Mouse (Mus musculus) heart, embryonic 16.5 days (tissue): ENCODE measurements around the gene Fam83d. TPM values are rescaled to one million over a fixed set of nuclear protein-coding genes. Genes with fewer than 3 reads are reported as not detected.

Source experiments
- ATAC-seq: fragments of 200-750 bp; cut with Nextera tagmentation; replicated peaks from 2 replicates; pipeline ENCODE4 v1.8.0; 2017; ENCODE audit warnings: moderate number of reproducible peaks; ENCODE audit not compliant: insufficient read depth, low FRiP score; ENCODE audit errors: extremely low read depth
- H3K27ac ChIP-seq: fragments of 300-500 bp; sonication (generic); 2 replicates; pipeline ENCODE4 v1.5.1; 2014; ENCODE audit warnings: mild to moderate bottlenecking, low read length, control low read depth, moderate library complexity
- H3K27me3 ChIP-seq: fragments of 300-500 bp; sonication (generic); 2 replicates; pipeline ENCODE4 v1.6.1; 2014; ENCODE audit warnings: low read length, mixed read lengths; ENCODE audit not compliant: control insufficient read depth, insufficient read depth
- H3K36me3 ChIP-seq: fragments of 300-500 bp; sonication (generic); 2 replicates; pipeline ENCODE4 v1.6.1; 2014; ENCODE audit not compliant: control insufficient read depth, insufficient read depth
- H3K4me1 ChIP-seq: fragments of 300-500 bp; sonication (generic); 2 replicates; pipeline ENCODE4 v1.6.1; 2014; ENCODE audit warnings: low read length, mixed read lengths; ENCODE audit not compliant: control insufficient read depth, insufficient read depth
- H3K4me2 ChIP-seq: fragments of 300-500 bp; sonication (generic); 2 replicates; pipeline ENCODE4 v1.6.1; 2014; ENCODE audit warnings: low read depth, mild to moderate bottlenecking, control low read depth, low read length
- H3K4me3 ChIP-seq: fragments of 300-500 bp; sonication (generic); 2 replicates; pipeline ENCODE4 v1.5.1; 2014; ENCODE audit warnings: mild to moderate bottlenecking, control low read depth, low read length
- H3K9ac ChIP-seq: fragments of 300-500 bp; sonication (generic); 2 replicates; pipeline ENCODE4 v1.6.1; 2014; ENCODE audit warnings: low read length, control low read depth
- H3K9me3 ChIP-seq: fragments of 300-500 bp; sonication (generic); replicated peaks from 2 replicates; pipeline ENCODE4 v1.6.1; 2016; ENCODE audit warnings: low read length; ENCODE audit not compliant: control insufficient read depth
- WGBS: fragments of 180-500 bp; shearing (Covaris S2); extraction: QIAGEN DNeasy Blood & Tissue Kit; methylation state at CpG from one replicate; pipeline ENCODE4 v1.1.7; 2014; 5-methylcytosine and 5-hydroxymethylcytosine counted together
- microRNA-seq: library from miRNA; unstranded; fragments of <30 nt; microRNA quantifications from one replicate; pipeline ENCODE4, GENCODE M21; 2017
- polyA plus RNA-seq: library from polyadenylated mRNA; unstranded; fragments of >200 nt; fragmentation: Nextera tagmentation; extraction: Ambion mirVana; gene quantifications from 2 replicates; pipeline ENCODE4 v1.2.1, GENCODE M21; 2015

Fam83d gene
- polyA plus RNA-seq, 1 experiment from 2014 or later: 58.2 TPM

GRCm38 (mm10) chr2:158816239-158816638 lies 48.3 kb downstream of the Fam83d start:
- WGBS: 89% methylated on average over 4 of the region's 4 CpGs
- H3K4me1 ChIP-seq: no peaks in the 10 kb centered on the region
- peaks cover 48% of the 10 kb centered on the region for H3K36me3 ChIP-seq
- H3K9ac ChIP-seq: no peak overlapping the region
- H3K4me3 ChIP-seq: no peak overlapping the region
- H3K9me3 ChIP-seq: no peaks in the 10 kb centered on the region
- H3K27ac ChIP-seq: no peak overlapping the region
- H3K4me2 ChIP-seq: no peak overlapping the region
- H3K27me3 ChIP-seq: no peaks in the 10 kb centered on the region
- ATAC-seq: no peak

DNA sequence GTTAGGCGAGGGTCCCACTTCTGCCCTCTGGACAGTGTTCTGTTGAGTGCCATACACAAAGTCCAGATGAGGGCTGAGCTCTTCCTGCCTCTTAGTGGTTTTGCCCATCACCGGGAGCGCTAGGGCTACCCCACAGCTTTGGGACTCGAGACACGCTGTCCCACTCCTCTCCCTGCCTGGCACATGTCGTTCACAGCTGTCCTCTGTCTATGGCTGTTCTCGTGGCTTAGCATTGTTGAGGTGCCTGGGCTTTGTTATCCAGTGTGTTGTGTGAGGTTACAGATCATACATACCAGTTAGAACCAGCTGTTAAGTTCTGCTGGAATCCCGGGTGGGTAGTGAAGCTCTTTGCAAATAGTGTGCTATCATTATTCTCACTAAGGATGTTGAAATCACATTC lies 49.8 kb downstream of the Fam83d start:
- H3K4me1 ChIP-seq: no peaks in the 10 kb centered on the region
- H3K27ac ChIP-seq: no peak overlapping the region
- ATAC-seq: no peak
- H3K36me3 ChIP-seq: peaks cover 50% of the 10 kb centered on the region
- no peaks in the 10 kb centered on the region for H3K9me3 ChIP-seq
- no peak overlapping the region for H3K9ac ChIP-seq
- H3K27me3 ChIP-seq: no peaks in the 10 kb centered on the region
- H3K4me2 ChIP-seq: no peak overlapping the region
- H3K4me3 ChIP-seq: no peak overlapping the region
- 75% methylated on average over 8 of the region's 8 CpGs for WGBS

DNA sequence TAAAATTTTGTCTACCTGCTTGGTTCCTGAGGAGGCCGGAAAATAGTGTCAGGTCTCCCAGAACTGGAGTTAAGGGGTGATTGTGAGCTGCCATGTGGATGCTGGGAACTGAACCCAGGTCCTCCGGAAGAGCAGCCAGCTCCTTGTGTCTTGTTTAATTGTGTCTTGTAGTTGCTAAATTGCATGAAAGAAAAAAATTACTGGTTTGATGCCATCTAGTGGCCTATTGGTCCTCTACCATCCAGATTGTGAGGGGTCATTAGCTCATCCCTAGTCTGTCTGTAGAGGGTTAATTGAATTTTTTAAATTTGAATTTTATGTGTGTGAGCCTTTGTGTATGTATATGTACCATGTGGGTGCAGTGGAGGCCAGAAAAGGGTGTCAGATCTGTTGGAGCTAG lies 60.2 kb downstream of the Fam83d start:
- Histone ChIP-seq H3K27me3 (no peaks in the 10 kb centered on the region), H3K4me1 (peaks cover 5% of the 10 kb centered on the region; the same call in 1 of the 2 replicates), H3K9me3 (no peaks in the 10 kb centered on the region), H3K4me3 (no peak overlapping the region), H3K36me3 (peaks cover 52% of the 10 kb centered on the region), H3K27ac (no peak overlapping the region), H3K4me2 (no peak overlapping the region), H3K9ac (no peak overlapping the region)
- ATAC-seq: no peak
- 87% methylated on average over 2 of the region's 2 CpGs for WGBS

GRCm38 (mm10) chr2:158829746-158830145 lies 61.9 kb downstream of the Fam83d start:
- H3K36me3 ChIP-seq: peaks cover 55% of the 10 kb centered on the region
- H3K4me2 ChIP-seq: no peak overlapping the region
- no peak overlapping the region for H3K27ac ChIP-seq
- H3K4me3 ChIP-seq: no peak overlapping the region
- no peak for ATAC-seq
- peaks cover 6% of the 10 kb centered on the region; the same call in 1 of the 2 replicates for H3K4me1 ChIP-seq
- 75% methylated on average over 6 of the region's 6 CpGs for WGBS
- H3K9me3 ChIP-seq: no peaks in the 10 kb centered on the region
- H3K27me3 ChIP-seq: no peaks in the 10 kb centered on the region
- no peak overlapping the region for H3K9ac ChIP-seq

GRCm38 (mm10) chr2:158833221-158833620 lies 65.3 kb downstream of the Fam83d start:
- Histone ChIP-seq H3K27ac (no peak overlapping the region), H3K4me1 (peaks cover 6% of the 10 kb centered on the region; the same call in 1 of the 2 replicates), H3K9me3 (no peaks in the 10 kb centered on the region), H3K27me3 (no peaks in the 10 kb centered on the region), H3K4me2 (no peak overlapping the region), H3K36me3 (peaks cover 64% of the 10 kb centered on the region), H3K4me3 (no peak overlapping the region), H3K9ac (no peak overlapping the region)
- no peak for ATAC-seq
- 44% methylated on average over 5 of the region's 5 CpGs for WGBS

DNA sequence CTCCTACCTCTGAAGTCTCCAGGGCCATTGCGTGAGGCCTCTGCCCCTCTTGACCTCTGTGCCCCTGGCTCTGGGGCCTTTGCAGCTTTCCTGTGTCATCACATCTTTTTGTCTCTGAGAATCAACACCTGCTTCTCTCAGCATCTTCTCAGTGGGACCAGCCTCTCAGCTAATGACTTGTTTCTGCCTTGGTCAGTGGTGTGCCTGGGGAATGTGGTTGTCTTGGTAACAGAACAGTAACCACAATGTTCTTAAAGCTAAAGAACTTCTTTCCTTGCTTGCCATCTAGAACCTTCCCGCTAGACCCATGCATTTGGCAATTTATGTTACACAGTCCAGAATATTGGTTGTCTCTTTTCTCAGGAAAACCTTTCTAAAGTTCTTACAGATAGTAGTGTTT lies 65.8 kb downstream of the Fam83d start:
- ATAC-seq: no peak
- no peak overlapping the region for H3K4me3 ChIP-seq
- H3K4me1 ChIP-seq: peaks cover 6% of the 10 kb centered on the region; the same call in 1 of the 2 replicates
- H3K9me3 ChIP-seq: no peaks in the 10 kb centered on the region
- H3K27me3 ChIP-seq: no peaks in the 10 kb centered on the region
- H3K9ac ChIP-seq: no peak overlapping the region
- H3K27ac ChIP-seq: no peak overlapping the region
- no peak overlapping the region for H3K4me2 ChIP-seq
- peaks cover 60% of the 10 kb centered on the region for H3K36me3 ChIP-seq
- 82% methylated on average over 2 of the region's 2 CpGs for WGBS

Small RNA genes lying within 50 kb of the gene (microRNA-seq; reads per million reads assigned to microRNA genes)
- not detected for gene Gm26141

Other genes with a start within 250 kb of the Fam83d start
- gene Slc32a1, start 157.3 kb upstream of the Fam83d start, polyA plus RNA-seq: not detected in 2 replicates
- gene Actr5, start 143.2 kb upstream of the Fam83d start, polyA plus RNA-seq: 5.6 and 6.1 TPM in 2 replicates
- gene Ppp1r16b, start 102.7 kb upstream of the Fam83d start, polyA plus RNA-seq: 7.1 and 8.2 TPM in 2 replicates
- 14.4 and 15.5 TPM in 2 replicates for gene Dhx35, start 26.7 kb downstream of the Fam83d start, polyA plus RNA-seq